Mouse (Mus musculus) liver, embryonic 14.5 days (tissue): ENCODE data around the gene Shc1. TPM values are rescaled to one million over a fixed set of nuclear protein-coding genes. Genes with fewer than 3 reads are reported as not detected.

Experiments used
- ATAC-seq: fragments of 200-750 bp; cut with Nextera tagmentation; 2 replicates; pipeline ENCODE4 v1.8.0; 2017; ENCODE audit warnings: moderate number of reproducible peaks, mild to moderate bottlenecking, moderate library complexity; ENCODE audit not compliant: insufficient read depth
- DNase-seq, 3 experiments: peaks; one replicate each; pipeline ENCODE4 v3.0.0-alpha.2; 2012 to 2013; ENCODE audit warnings: low read depth in 3 of 3, low spot score in 3 of 3
- H3K27ac ChIP-seq: fragments of 300-500 bp; sonication (generic); 2 replicates; pipeline ENCODE4 v1.5.1; 2014; ENCODE audit warnings: moderate library complexity, mild to moderate bottlenecking, control low read depth, inconsistent platforms
- H3K27me3 ChIP-seq: fragments of 300-500 bp; sonication (generic); 2 replicates; pipeline ENCODE4 v1.6.1; 2014; ENCODE audit warnings: mild to moderate bottlenecking, low read length, moderate library complexity; ENCODE audit not compliant: control insufficient read depth, insufficient read depth
- H3K36me3 ChIP-seq: fragments of 300-500 bp; sonication (generic); replicated peaks from 2 replicates; pipeline ENCODE4 v1.6.1; 2014; ENCODE audit warnings: low read depth; ENCODE audit not compliant: control insufficient read depth, insufficient read depth
- H3K4me1 ChIP-seq, 2 experiments: fragments of 200-500 bp in 1 of 2; fragments of 300-500 bp in 1 of 2; sonication (generic) in 1 of 2; replicated peaks; 2 replicates each; pipeline ENCODE4 v1.6.1; 2012 to 2014; ENCODE audit warnings: antibody characterized with exemption in 1 of 2, inconsistent platforms in 1 of 2, low read length in 1 of 2; ENCODE audit not compliant: control insufficient read depth in 2 of 2, insufficient read depth in 2 of 2
- H3K4me2 ChIP-seq: fragments of 300-500 bp; sonication (generic); 2 replicates; pipeline ENCODE4 v1.6.1; 2014; ENCODE audit warnings: low read depth, mild to moderate bottlenecking, control low read depth, moderate library complexity
- H3K4me3 ChIP-seq, 2 experiments: fragments of 200-500 bp in 1 of 2; fragments of 300-500 bp in 1 of 2; sonication (generic) in 1 of 2; 2 replicates each; pipeline ENCODE4 v1.5.1; 2012 to 2014; ENCODE audit warnings: low read depth in 2 of 2, low read length in 2 of 2, mild to moderate bottlenecking in 2 of 2, control low read depth in 1 of 2, inconsistent platforms in 1 of 2, moderate library complexity in 1 of 2; ENCODE audit not compliant: insufficient read depth in 1 of 2
- H3K9ac ChIP-seq: fragments of 300-500 bp; sonication (generic); replicated peaks from 2 replicates; pipeline ENCODE4 v1.6.1; 2014; ENCODE audit warnings: mild to moderate bottlenecking, control low read depth, moderate library complexity
- H3K9me3 ChIP-seq: fragments of 300-500 bp; sonication (generic); 2 replicates; pipeline ENCODE4 v1.6.1; 2016; ENCODE audit warnings: low read length, mixed read lengths; ENCODE audit not compliant: control insufficient read depth
- CTCF ChIP-seq: IDR thresholded peaks from 2 replicates; pipeline ENCODE4 v1.5.1; 2016; ENCODE audit warnings: antibody characterized with exemption, low read depth, control low read depth
- EP300 ChIP-seq: IDR thresholded peaks from 2 replicates; pipeline ENCODE4 v1.6.1; 2016; ENCODE audit warnings: antibody characterized with exemption, low read depth
- WGBS: fragments of 180-500 bp; shearing (Covaris S2); extraction: QIAGEN DNeasy Blood & Tissue Kit; methylation state at CpG from one replicate; pipeline ENCODE4 v1.1.7; 2014; ENCODE audit not compliant: insufficient replicate concordance; 5-methylcytosine and 5-hydroxymethylcytosine counted together
- polyA plus RNA-seq, 2 experiments: library from polyadenylated mRNA; depleted of rRNA in 1 of 2; stranded (reverse) in 1 of 2; unstranded in 1 of 2; fragments of >200 nt; fragmentation: Nextera tagmentation in 1 of 2; extraction: Ambion mirVana in 1 of 2; gene quantifications; 2 replicates each; pipeline versions ENCODE4 v1.2.1 to v1.2.3; 2012 to 2014

Gene Shc1
- polyA plus RNA-seq, 2 experiments = 27.5 to 36.9 TPM

DNA sequence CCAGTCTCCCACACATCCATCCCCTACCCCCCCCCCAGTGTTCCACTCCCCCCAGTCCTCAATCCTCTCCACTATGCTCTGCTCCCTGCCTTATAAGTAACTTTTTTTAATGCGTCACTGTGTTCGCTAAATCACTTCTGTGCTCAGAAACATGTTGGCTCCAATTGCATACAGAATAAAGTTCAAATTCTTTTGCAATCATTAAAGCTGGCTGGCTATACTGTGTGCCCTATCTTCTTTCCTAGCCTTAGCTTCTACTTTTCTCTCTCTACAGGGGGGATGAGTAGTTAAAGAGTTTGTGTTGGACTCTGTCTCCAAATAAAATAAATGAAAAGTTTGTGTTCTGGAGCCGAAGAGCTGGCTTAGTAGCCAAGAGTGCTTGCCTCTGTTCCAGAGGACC lies 8.5 kb upstream of the Shc1 start:
- Histone ChIP-seq H3K4me3 (no peak overlapping the region), H3K9ac (no peak overlapping the region), H3K27me3 (no peaks in the 10 kb centered on the region), H3K4me2 (no peak overlapping the region), H3K9me3 (no peaks in the 10 kb centered on the region), H3K4me1 (peaks cover 4 to 6% of the 10 kb centered on the region in 2 experiments), H3K36me3 (peaks cover 11% of the 10 kb centered on the region), H3K27ac (no peak overlapping the region)
- TF ChIP-seq CTCF (no peak), EP300 (no peak)
- WGBS = 78% methylated on average over 3 of the region's 3 CpGs
- ATAC-seq = no peak
- DNase-seq = no peak

DNA sequence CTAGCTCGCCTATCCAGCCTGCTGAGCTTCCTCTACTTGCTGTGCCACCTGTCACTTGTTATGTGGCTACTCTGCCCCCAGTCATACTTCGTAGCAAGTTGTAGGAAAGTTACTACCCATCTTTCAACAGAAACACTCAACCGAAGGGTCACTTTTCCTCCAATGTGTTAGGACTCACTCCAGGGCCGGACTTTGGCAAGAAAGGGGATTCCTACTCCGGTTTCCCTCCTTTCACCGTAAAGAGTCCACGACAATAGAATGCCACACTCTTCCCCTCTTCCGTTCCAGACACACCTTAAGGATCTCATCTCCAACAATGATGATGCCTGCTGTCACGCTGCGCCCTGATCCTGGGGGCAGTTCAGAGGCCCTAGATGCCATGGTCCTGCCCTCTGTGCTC lies 7.4 kb upstream of the Shc1 start:
- 63% methylated on average over 10 of the region's 10 CpGs for WGBS
- ATAC-seq = no peak

DNA sequence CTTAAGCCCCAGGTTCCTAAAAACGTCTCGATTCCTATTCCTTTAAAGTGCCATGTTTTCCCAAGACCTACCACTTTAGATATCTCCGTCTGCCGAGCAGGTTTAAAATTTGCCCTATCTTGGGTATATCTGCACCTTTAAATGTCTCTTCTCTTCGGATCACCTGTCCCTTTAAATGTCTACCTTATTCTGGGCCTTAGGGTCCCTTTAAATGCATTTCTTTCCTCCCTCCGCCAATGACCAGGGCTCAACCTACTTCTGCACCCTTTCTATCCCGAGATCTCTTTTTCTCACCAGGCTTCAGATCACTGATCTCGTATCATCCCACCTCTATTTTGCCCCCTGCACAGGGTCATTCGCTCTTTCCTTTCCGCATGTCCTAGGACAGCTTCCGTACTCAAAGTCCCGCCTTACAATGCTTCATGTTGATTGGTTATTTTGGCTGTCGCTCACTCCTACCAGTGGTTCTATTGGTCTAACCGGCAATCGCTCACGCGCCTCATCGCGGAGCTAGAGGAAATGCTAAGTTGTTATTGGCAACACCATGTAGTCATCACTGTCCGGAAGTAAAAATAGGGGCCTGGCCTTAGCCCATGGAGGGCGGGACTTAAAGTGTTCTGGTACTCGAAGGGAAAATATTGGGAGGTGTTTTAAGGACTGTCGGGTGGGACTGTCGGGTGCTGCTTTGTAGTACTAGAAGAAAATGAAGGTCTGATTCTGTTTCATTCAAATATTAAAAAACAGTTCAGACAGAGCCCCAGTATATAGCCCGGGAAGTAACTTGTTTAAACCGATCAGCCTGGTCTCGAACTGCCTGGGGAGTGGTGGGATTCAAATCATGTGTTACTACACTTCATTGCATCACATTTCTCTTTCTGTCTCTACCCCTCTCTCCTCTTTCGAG lies 6.5 kb upstream of the Shc1 start, which contains the start of gene Flad1:
Flad1 (minus strand) TSS at position 381 of the 904 bp plus-strand sequence.
- H3K36me3 ChIP-seq = peaks cover 28% of the 10 kb centered on the region

More for the DNA sequence above, 7.4 kb upstream of the Shc1 start:
- Histone ChIP-seq H3K4me1 (peaks cover 4 to 6% of the 10 kb centered on the region in 2 experiments), H3K9ac (peak overlapping the region; percentile 76), H3K9me3 (no peaks in the 10 kb centered on the region), H3K4me3 (peak overlapping the region; percentile 78 to 94), H3K27ac (0 out of 2 replicates have a peak overlapping the region, but pooled peaks have one; percentile 20), H3K36me3 (peaks cover 21% of the 10 kb centered on the region), H3K4me2 (peak overlapping the region; percentile 91), H3K27me3 (no peaks in the 10 kb centered on the region)
- TF ChIP-seq CTCF = no peak
- no peak for DNase-seq

DNA sequence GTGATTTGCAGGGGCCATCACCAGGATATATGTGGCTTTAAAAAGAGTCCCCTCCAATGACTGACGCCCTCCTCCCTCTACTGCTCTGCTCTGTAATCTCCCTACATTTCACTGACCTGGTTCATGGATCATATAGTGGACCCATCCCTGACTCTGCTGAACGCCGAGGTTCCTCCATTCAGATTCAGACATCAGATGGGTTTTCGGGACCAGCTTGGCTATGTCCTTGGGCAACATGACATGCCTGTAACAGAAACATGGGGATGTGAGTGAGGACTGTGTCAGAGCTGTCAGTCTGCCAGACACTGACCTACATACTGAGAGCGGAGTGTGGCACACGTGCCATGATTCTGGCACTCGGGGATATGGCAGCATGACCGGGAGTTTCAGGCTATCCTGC lies 2.1 kb upstream of the Shc1 start:
- no peak overlapping the region for H3K27ac ChIP-seq
- H3K9me3 ChIP-seq = no peaks in the 10 kb centered on the region
- ATAC-seq (no peak), DNase-seq (no peak)
- H3K4me2 ChIP-seq = peak overlapping the region; percentile 71
- H3K27me3 ChIP-seq = no peaks in the 10 kb centered on the region
- peaks cover 28% of the 10 kb centered on the region for H3K36me3 ChIP-seq
- no peak overlapping the region; a peak in 1 of 4 replicates for H3K4me3 ChIP-seq
- 92% methylated on average over 8 of the region's 8 CpGs for WGBS
- no peak overlapping the region for H3K9ac ChIP-seq
- H3K4me1 ChIP-seq = peaks cover 22 to 28% of the 10 kb centered on the region in 2 experiments
- TF ChIP-seq CTCF (no peak), EP300 (no peak)

More for the DNA sequence above, 6.5 kb upstream of the Shc1 start, which contains the start of gene Flad1:
- 5% methylated on average over 28 of the region's 28 CpGs for WGBS
- peak; percentile 99 to 100 (median 99) for DNase-seq
- TF ChIP-seq CTCF (no peak), EP300 (peak; percentile 76; the same call in 1 of the 2 replicates)
- Histone ChIP-seq H3K9me3 (no peaks in the 10 kb centered on the region), H3K9ac (peak within 1 kb of the TSS; percentile 76), H3K27me3 (no peaks in the 10 kb centered on the region), H3K4me2 (peak within 1 kb of the TSS; percentile 91), H3K4me3 (peak within 1 kb of the TSS; percentile 78 to 94), H3K27ac (peak within 1 kb of the TSS; percentile 31), H3K4me1 (peaks cover 5 to 12% of the 10 kb centered on the region in 2 experiments)
- ATAC-seq = peak; percentile 99

DNA sequence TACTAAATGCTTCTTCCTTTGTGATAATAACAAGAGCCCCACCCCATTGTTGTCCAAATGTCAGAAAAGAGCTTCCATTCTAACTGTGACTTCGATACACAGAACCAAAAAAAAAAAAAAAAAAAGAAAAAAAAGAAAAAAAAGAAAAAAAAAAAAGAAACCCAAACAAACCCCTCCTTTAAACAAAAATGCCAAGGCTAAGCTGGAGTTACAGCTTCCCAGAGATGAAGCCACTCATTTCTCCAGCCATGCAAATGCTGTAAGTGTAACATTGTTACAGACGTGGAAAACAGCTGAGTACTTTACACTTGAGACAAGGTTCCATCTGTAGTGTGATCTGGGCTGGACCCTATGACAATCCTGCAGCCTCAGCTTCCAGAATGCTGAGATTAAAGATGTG lies 1.1 kb upstream of the Shc1 start:
- Histone ChIP-seq H3K27me3 (no peaks in the 10 kb centered on the region), H3K4me2 (peak overlapping the region; percentile 71), H3K9ac (peak overlapping the region; percentile 68), H3K27ac (peak overlapping the region; percentile 63), H3K4me3 (peak overlapping the region; percentile 84 to 97), H3K36me3 (peaks cover 28% of the 10 kb centered on the region), H3K9me3 (no peaks in the 10 kb centered on the region), H3K4me1 (peaks cover 28 to 35% of the 10 kb centered on the region in 2 experiments)
- DNase-seq (no peak), ATAC-seq (no peak)
- no peak for TF ChIP-seq CTCF
- TF ChIP-seq EP300 = no peak
- WGBS = 20% methylated on average over 2 of the region's 2 CpGs
